1 mouse cellular context compared by ENCODE assay signal in genomic region chr16:97991517-97991916, GRCm38 (mm10).
TF ChIP-seq lines count a peak whose summit lies in the region.

No protein-coding gene starts in this region.

TF ChIP-seq in CH12.LX, 34 proteins besides CTCF, POLR2A, EP300 and RAD21 (continued from another document):
- peak; percentile 26; the same call in 1 of the 2 replicates for TF ChIP-seq SMC3 (IDR thresholded peaks at IDR 0.05; ENCODE audit: low read depth, low read length)
